ENCODE assay signal across 23 mouse cellular contexts in genomic region chrX:96225474-96225873, GRCm38 (mm10).
A peak's percentile ranks its signal among the peaks of the same experiment; 100 is the strongest.
DNase-seq lines count a peak whose midpoint lies in the region; ATAC-seq and TF ChIP-seq lines count a peak whose summit lies in the region.
"Had no signal": no experiment of that assay in that cellular context is flagged by ENCODE, and none has a peak within 500 bp of the region (broad histone marks: within the 10 kb centered on the region; RNA-seq: fewer than 3 reads in every experiment).

No protein-coding gene starts in this region.

- no peak overlapping the region for H3K4me3 ChIP-seq in bone marrow, adult 2 months (replicated peaks; ENCODE audit: control insufficient read depth, low read depth, low read length)
- H3K4me3 ChIP-seq: embryonic facial prominence, embryonic 10.5 days; embryonic facial prominence, embryonic 12.5 days; forebrain, embryonic 13.5 days; forebrain, embryonic 15.5 days had no signal

- peak; percentile 76 for ATAC-seq in granulocyte monocyte progenitor cell, adult 5-6 weeks (replicated peaks; ENCODE audit: poor library complexity, severe bottlenecking)
- ATAC-seq in megakaryocyte, adult 5-6 weeks (ENCODE audit: poor library complexity, severe bottlenecking): peak; percentile 81
- no peak for ATAC-seq in frontal cortex, adult (ENCODE audit: low TSS enrichment)
- ATAC-seq: activated CD4-positive, CD25-positive, alpha-beta regulatory T cell, adult 4 months; CD4-positive, CD25-positive, alpha-beta regulatory T cell, adult 4 months; forebrain, embryonic 13.5 days; forebrain, embryonic 15.5 days; forebrain, postnatal 0 days; Patski had no signal

- no peak for DNase-seq in layer of hippocampus, postnatal 10 days (ENCODE audit: low spot score in 2 of 2)
- DNase-seq in cerebellum, adult 9-11 months: no peak
- DNase-seq: adrenal gland, adult 2 months; adrenal gland, postnatal 10 days; adrenal gland, postnatal 25 days; B cell, adult 2 months; cerebellum, adult 11 months; cerebellum, adult 18-20 months; cerebellum, adult 8-10 months; cerebellum, postnatal 10 days; cerebellum, postnatal 25 days; forebrain, postnatal 0 days had no signal

- no peaks in the 10 kb centered on the region; the same call in 1 of the 2 replicates for H3K4me1 ChIP-seq in bone marrow, adult 2 months (ENCODE audit: control insufficient read depth, insufficient read depth, low read length)
- H3K4me1 ChIP-seq: embryonic facial prominence, embryonic 10.5 days; embryonic facial prominence, embryonic 12.5 days; forebrain, embryonic 13.5 days; forebrain, embryonic 15.5 days had no signal

- TF ChIP-seq CTCF in bone marrow, adult 2 months (IDR thresholded peaks at IDR 0.05; ENCODE audit: control insufficient read depth, insufficient read depth, low read length): no peak

- peak overlapping the region; percentile 51; the same call in 1 of the 2 replicates for H3K27ac ChIP-seq in bone marrow, adult 2 months (ENCODE audit: control insufficient read depth, insufficient read depth, low read depth, low read length, poor library complexity)
- H3K27ac ChIP-seq: embryonic facial prominence, embryonic 10.5 days; embryonic facial prominence, embryonic 12.5 days; forebrain, embryonic 13.5 days; forebrain, embryonic 15.5 days had no signal

- no peak for TF ChIP-seq POLR2A in bone marrow, adult 2 months (IDR thresholded peaks at IDR 0.05; ENCODE audit: borderline replicate concordance, control insufficient read depth, low read depth, low read length)
